In genomic region chr2:73540450-73541162, GRCm38 (mm10) we compare ENCODE assay signal across 8 mouse cellular contexts. TPM values are rescaled to one million over a fixed set of nuclear protein-coding genes. Genes with fewer than 3 reads are reported as not detected.
DNase-seq lines count a peak whose midpoint lies in the region; ATAC-seq and TF ChIP-seq lines count a peak whose summit lies in the region.

No protein-coding gene starts in this region.

- WGBS in hindbrain, embryonic 10.5 days, result 44% methylated on average over 16 of the region's 16 CpGs
- WGBS in hindbrain, embryonic 11.5 days, result 45% methylated on average over 16 of the region's 16 CpGs
- WGBS in intestine, embryonic 15.5 days, result 19% methylated on average over 16 of the region's 16 CpGs
- WGBS in midbrain, embryonic 16.5 days, result 38% methylated on average over 16 of the region's 16 CpGs

- peaks cover 35% of the 10 kb centered on the region for H3K4me1 ChIP-seq in hindbrain, embryonic 10.5 days (replicated peaks)
- H3K4me1 ChIP-seq in hindbrain, embryonic 11.5 days (replicated peaks; ENCODE audit: control insufficient read depth, insufficient read depth, low read length), result no peaks in the 10 kb centered on the region; the same call in 1 of the 2 replicates
- no peaks in the 10 kb centered on the region; the same call in 1 of the 2 replicates for H3K4me1 ChIP-seq in intestine, embryonic 15.5 days (replicated peaks)
- peaks cover 6% of the 10 kb centered on the region for H3K4me1 ChIP-seq in midbrain, embryonic 16.5 days (ENCODE audit: control insufficient read depth, insufficient read depth, low read length)

- no peaks in the 10 kb centered on the region for H3K36me3 ChIP-seq in hindbrain, embryonic 10.5 days
- no peaks in the 10 kb centered on the region for H3K36me3 ChIP-seq in hindbrain, embryonic 11.5 days (ENCODE audit: control insufficient read depth, insufficient read depth, low read length)
- H3K36me3 ChIP-seq in intestine, embryonic 15.5 days, result no peaks in the 10 kb centered on the region
- H3K36me3 ChIP-seq in midbrain, embryonic 16.5 days (ENCODE audit: control insufficient read depth, insufficient read depth, low read length), result no peaks in the 10 kb centered on the region

- no peak overlapping the region for H3K4me2 ChIP-seq in hindbrain, embryonic 11.5 days (replicated peaks; ENCODE audit: low read depth, low read length)
- H3K4me2 ChIP-seq in intestine, embryonic 15.5 days (replicated peaks), result peak overlapping the region; percentile 44
- peak overlapping the region; percentile 26 for H3K4me2 ChIP-seq in midbrain, embryonic 16.5 days (ENCODE audit: low read length)

- peaks cover 20% of the 10 kb centered on the region; the same call in 1 of the 2 replicates for H3K27me3 ChIP-seq in hindbrain, embryonic 10.5 days (ENCODE audit: insufficient read depth, poor library complexity, severe bottlenecking)
- H3K27me3 ChIP-seq in hindbrain, embryonic 11.5 days (ENCODE audit: control insufficient read depth, insufficient read depth, low read length), result no peaks in the 10 kb centered on the region
- H3K27me3 ChIP-seq in Patski, result no peaks in the 10 kb centered on the region
- no peaks in the 10 kb centered on the region; the same call in 1 of the 2 replicates for H3K27me3 ChIP-seq in intestine, embryonic 15.5 days (replicated peaks)
- no peaks in the 10 kb centered on the region for H3K27me3 ChIP-seq in midbrain, embryonic 16.5 days (ENCODE audit: control insufficient read depth, insufficient read depth, low read depth, low read length)

- POLR2A ChIA-PET in Patski (lab: Charles Lee), result no interaction called here

- TF ChIP-seq CTCF in Patski (IDR thresholded peaks at IDR 0.05), result no peak

- CTCF ChIA-PET in Patski (lab: Charles Lee), result no interaction called here

- intact Hi-C loops in gastrocnemius, postnatal 36 days (cut with DNase I), result no loop called here

- no peak overlapping the region for H3K27ac ChIP-seq in hindbrain, embryonic 10.5 days
- no peak overlapping the region for H3K27ac ChIP-seq in hindbrain, embryonic 11.5 days (ENCODE audit: low read depth, low read length)
- no peak overlapping the region for H3K27ac ChIP-seq in intestine, embryonic 15.5 days
- no peak overlapping the region for H3K27ac ChIP-seq in midbrain, embryonic 16.5 days (ENCODE audit: low read length)

- in situ Hi-C loops in Patski (cut with MboI; ENCODE audit: low pct_unique_long_range_greater_than_20kb), result no loop called here

- no peak for DNase-seq in hindbrain, embryonic 10.5 days (ENCODE audit: low spot score)
- DNase-seq in hindbrain, embryonic 11.5 days (ENCODE audit: low spot score), result no peak
- DNase-seq in Patski (ENCODE audit: low read depth, low spot score), result no peak
- DNase-seq in frontal cortex, postnatal 14 days (ENCODE audit: low spot score in 2 of 2), result no peak
- DNase-seq in gastrocnemius, postnatal 36 days, result no peak
- no peak for DNase-seq in cerebellum, postnatal 36 days

- H3K9me3 ChIP-seq in hindbrain, embryonic 10.5 days, result no peaks in the 10 kb centered on the region
- H3K9me3 ChIP-seq in hindbrain, embryonic 11.5 days (ENCODE audit: control insufficient read depth, low read length), result no peaks in the 10 kb centered on the region
- H3K9me3 ChIP-seq in intestine, embryonic 15.5 days, result no peaks in the 10 kb centered on the region
- H3K9me3 ChIP-seq in midbrain, embryonic 16.5 days (replicated peaks; ENCODE audit: control insufficient read depth, low read length, poor library complexity, severe bottlenecking), result no peaks in the 10 kb centered on the region

- peak overlapping the region; percentile 4; the same call in 1 of the 2 replicates for H3K4me3 ChIP-seq in hindbrain, embryonic 10.5 days
- H3K4me3 ChIP-seq in hindbrain, embryonic 11.5 days (ENCODE audit: low read depth, low read length), result no peak overlapping the region
- no peak overlapping the region for H3K4me3 ChIP-seq in intestine, embryonic 15.5 days (replicated peaks)
- H3K4me3 ChIP-seq in midbrain, embryonic 16.5 days (ENCODE audit: low read depth, low read length), result no peak overlapping the region

- ATAC-seq in hindbrain, embryonic 11.5 days (ENCODE audit: low FRiP score), result no peak
- peak; percentile 86 for ATAC-seq in Patski
- peak; percentile 46 for ATAC-seq in intestine, embryonic 15.5 days
- no peak for ATAC-seq in midbrain, embryonic 16.5 days

- H3K9ac ChIP-seq in hindbrain, embryonic 11.5 days (ENCODE audit: low read depth, low read length), result no peak overlapping the region
- H3K9ac ChIP-seq in intestine, embryonic 15.5 days, result no peak overlapping the region
- no peak overlapping the region for H3K9ac ChIP-seq in midbrain, embryonic 16.5 days (ENCODE audit: low read depth, low read length)

RNA-seq across cellular contexts. Expression of gene Wipf1, which starts 11.1 kb away (rescaled TPM):
- 8.6 TPM in 2 replicates for polyA plus RNA-seq in hindbrain, embryonic 10.5 days (2016; fragmentation: Nextera tagmentation; extraction: Ambion mirVana)
- 9.2 and 9.7 TPM in 2 replicates for polyA plus RNA-seq in hindbrain, embryonic 11.5 days (2014; fragmentation: Nextera tagmentation; extraction: Ambion mirVana)
- polyA plus RNA-seq in Patski (2021), result 20.2 TPM
- 9.5 and 10.1 TPM in 2 replicates for polyA plus RNA-seq in intestine, embryonic 15.5 days (2015; fragmentation: Nextera tagmentation; extraction: Ambion mirVana)
- polyA plus RNA-seq in midbrain, embryonic 16.5 days (2015; fragmentation: Nextera tagmentation; extraction: Ambion mirVana), result 2.1 and 2.6 TPM in 2 replicates
- 1 to 10 TPM; 9.7 to 9.8 TPM for total RNA-seq in gastrocnemius, postnatal 36 days (2021)

RNA-seq across cellular contexts. Expression of gene Chrna1, which starts 39.5 kb away (rescaled TPM):
- 0.69 and 1.00 TPM in 2 replicates for polyA plus RNA-seq in hindbrain, embryonic 10.5 days (2016; fragmentation: Nextera tagmentation; extraction: Ambion mirVana)
- polyA plus RNA-seq in hindbrain, embryonic 11.5 days (2014; fragmentation: Nextera tagmentation; extraction: Ambion mirVana), result 0.51 and 0.98 TPM in 2 replicates
- polyA plus RNA-seq in Patski (2021), result 0.05 TPM
- 0.18 and 0.25 TPM in 2 replicates for polyA plus RNA-seq in intestine, embryonic 15.5 days (2015; fragmentation: Nextera tagmentation; extraction: Ambion mirVana)
- 0.15 and 0.24 TPM in 2 replicates for polyA plus RNA-seq in midbrain, embryonic 16.5 days (2015; fragmentation: Nextera tagmentation; extraction: Ambion mirVana)
- 1 to 10 TPM; 6.6 to 6.8 TPM for total RNA-seq in gastrocnemius, postnatal 36 days (2021)

Comparison
In these comparisons a context has a peak if more than half of its experiments do, and no peak if none do; other contexts are left out.
1. ATAC-seq: peak in Patski (single experiment) and intestine, embryonic 15.5 days (single experiment); none in hindbrain, embryonic 11.5 days (single experiment) and midbrain, embryonic 16.5 days (single experiment).